Mouse (Mus musculus) monocyte, adult 2 months (primary cell): ENCODE data around the gene Zfp367.
A peak's percentile ranks its signal among the peaks of the same experiment; 100 is the strongest.

ENCODE experiments used
- DNase-seq, 2 experiments: peaks; one replicate each; pipeline ENCODE4 v3.0.0; 2022; ENCODE audit warnings: low spot score in 2 of 2, low read depth in 1 of 2

Zfp367 gene

DNA sequence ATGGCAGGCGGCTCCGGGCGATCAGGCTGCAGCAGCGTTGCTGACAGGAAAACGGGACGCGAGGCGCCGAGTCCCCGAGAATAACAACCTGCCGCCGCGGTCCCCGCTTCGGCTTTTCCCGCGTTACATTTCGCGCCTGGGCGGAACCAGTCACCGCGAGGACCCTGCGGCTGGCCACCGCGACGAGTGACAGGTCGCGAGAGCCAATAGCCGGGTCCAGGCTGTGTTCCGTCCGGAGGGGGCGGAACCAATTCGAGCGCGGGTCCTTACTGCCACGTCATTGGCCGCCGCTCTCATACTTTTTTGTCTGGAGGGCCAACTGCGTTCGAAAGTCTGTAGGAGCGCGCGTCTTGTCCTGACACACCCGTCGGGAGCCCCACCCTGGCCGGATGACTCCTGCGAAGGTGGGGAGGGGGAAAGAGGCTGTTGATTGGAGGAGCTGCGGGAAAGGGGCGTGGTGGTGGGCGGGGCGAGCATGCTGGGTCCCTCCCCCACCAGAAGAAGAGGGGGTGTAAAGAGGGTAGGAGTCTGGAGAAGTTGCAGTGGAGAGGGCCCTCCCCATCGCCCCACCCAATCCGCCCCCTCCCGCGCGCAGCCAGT, at the start of gene Zfp367:
Zfp367 (minus strand) TSS at position 120 of the 600 bp plus-strand sequence.
- DNase-seq: peak; percentile 97 to 100

DNA sequence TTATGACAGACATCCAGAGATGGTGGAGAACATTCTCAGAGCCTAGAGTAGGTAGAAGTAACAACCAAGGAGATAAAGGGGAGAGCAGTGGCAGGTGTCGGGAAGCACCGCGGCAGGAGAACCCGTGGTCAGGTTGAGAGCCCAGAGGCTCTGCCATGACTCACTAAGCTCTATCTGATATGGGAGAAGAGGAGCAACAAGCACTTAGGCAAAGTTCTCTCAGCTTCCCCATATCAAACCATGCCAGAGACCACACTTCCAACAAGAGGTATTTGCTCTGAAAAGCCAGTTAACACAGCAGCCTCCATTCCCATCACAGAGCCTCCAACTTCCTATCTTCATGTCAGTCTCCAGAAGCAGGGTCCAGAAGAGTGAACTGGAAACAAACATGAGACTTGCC, 47.9 kb upstream of the Zfp367 start:
- no peak for DNase-seq

DNA sequence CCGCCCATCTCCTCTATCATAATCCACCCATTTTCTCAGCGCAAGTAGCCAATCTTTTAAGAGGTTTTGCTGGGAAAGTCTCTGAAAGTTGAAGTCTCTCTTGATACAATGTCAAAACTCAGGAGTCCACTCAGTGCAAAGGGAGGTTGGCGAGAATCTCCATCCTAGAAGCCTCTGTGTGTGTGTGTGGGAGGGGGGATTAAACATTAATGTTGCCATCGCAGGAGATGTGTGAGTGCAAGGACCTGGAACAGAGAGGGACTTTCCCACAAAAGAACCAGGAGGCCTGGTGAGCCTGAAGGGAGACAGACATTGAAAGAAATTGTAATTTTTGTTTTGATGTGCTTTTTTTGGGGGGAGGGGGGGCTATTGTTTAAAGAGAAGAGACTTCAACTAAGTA, 45.3 kb upstream of the Zfp367 start:
- no peak for DNase-seq

DNA sequence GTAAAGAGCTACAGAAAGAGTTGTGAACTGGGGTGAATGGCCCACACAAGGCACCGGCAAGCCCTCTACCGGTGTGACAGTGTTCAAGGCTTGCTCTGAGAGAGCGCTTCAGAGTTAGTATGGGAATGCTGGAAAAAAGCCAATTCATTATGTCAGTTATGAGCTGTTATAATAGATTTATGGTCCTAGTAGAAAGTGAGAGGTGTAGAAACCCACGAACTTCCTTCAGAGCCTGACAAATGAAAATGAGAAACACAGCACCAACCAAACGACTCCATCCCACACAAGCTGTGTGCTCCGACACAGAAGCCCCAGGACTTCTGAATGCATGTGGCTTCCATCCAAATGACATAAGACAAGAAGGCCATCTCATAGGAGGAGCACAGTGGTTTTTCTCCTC, 44.9 kb upstream of the Zfp367 start:
- DNase-seq: no peak

DNA sequence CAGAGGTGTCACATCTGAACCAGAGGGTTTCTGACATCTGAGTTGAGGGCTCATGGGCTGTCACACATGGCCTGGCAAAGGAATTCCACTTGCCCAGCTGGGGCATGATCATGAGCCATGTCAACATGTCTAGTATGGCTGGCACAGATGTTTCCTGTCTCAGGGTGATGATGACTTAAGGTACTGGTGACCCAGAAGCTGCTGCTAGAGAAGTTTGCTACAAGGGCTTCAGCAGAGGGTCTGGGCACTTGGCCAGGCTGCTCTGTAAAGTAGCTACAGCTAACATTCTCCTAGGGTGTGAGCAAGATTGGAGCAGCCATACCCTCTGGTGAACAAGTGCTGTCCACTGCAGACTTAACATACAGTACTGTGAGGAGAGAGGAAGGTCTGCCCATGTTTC, 34.1 kb upstream of the Zfp367 start:
- DNase-seq: no peak

DNA sequence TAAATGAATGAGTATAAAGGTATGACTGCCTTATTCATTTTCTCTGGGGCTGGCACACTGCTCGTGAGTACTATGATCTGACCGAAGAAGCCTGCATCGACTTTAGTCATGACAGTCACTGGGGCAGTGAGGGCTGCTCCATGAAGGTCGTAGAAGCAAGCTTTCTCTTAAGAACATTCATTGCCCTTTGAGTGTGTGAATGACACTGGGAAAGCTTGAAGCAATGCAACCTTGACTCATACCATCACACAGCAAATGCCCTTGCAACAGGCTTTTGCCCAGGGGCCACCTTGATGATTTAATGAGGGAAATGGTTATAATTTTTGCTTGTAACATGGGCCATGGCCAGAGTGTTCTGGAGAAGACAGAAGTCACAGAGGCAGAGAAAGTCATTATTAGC, 33.5 kb upstream of the Zfp367 start:
- DNase-seq: no peak

DNA sequence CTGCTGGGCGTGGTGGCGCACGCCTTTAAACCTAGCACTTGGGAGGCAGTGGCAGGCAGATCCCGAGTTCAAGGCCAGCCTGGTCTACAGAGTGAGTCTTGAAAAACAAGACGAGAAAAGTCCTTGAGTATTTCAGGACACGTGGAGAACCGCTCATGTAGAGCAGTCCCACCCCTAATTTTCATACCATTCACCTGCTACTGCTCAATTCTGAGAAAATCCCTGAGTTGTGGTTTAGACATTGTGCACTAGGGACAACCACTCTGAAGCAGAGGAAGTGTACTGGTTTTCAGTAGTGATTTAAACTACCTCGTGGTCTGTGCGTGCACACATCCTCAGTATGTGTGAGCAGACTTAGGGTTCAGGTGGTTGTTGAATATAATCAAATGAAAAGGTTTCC, 32.6 kb upstream of the Zfp367 start:
- DNase-seq: no peak

DNA sequence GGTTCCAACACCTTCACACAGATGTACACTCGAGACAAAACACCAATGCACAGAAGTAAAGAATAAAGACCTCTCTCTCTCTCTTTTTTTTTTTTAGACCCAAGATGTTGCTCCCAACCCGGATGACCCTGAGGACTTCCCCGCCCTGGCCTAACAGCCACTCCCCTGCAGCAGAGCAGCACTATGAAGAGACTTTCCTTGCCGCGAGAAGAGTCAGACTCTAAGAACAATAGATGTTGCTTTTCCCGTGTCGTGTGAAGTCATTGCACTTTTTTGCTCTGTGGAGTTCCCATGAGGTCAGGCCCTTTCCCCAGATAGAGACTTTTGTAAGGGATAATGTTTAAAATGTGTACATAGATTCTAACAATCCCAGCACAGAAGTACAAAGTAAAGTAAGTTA, 32.2 kb upstream of the Zfp367 start:
- DNase-seq: no peak

DNA sequence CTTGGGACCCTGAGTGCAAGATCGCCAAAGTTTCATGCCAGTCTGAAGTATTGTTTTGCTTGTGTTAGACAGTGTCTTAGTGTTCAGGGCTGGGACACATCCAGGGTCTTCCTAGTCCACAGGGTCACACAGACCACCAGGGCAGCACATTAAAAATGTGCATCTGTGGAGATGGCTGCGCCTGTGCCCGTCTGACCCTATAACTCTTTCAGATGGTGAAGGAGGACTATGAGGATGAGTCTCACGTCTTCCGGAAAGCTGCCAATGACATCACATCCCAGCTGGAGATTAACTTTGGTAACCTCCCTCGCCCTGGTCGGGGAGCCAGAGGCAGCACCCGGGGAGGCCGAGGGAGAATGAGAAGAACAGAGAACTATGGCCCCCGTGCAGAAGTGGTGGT, 31.4 kb upstream of the Zfp367 start:
- no peak for DNase-seq

DNA sequence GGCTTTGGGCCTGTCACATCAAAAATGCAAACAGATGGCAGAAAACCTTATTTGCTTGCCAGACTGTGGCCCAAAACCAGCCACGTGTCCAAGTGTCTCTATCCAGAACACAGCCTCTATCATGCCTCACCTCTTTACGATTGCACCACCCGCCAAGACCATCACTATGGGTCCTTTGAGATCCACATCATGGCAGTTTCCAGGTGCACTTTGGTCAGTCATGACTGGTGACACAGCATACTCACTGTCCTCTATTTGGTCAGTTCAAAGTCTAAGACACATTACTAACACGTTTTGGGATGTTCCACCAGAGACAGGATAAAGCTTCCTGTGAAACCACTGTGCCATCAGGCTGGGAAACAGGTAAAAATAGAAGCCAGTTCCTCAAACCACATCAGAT, 30.6 kb upstream of the Zfp367 start:
- no peak for DNase-seq

DNA sequence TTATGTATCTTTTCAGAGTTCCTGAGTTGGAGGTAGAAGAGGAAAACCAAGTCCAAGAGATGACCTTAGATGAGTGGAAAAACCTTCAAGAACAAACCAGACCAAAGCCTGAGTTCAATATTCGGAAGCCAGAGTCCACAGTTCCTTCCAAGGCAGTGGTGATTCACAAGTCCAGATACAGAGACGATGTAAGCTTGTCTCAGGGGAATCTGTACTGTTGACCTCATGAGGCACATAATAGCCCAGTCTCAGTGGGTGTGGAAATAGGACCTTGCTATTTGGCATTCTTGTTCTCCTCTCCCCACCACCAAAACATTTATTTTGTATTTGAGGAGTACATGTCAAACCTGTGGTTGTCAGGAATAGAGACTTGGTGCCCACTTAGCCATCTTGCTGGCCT, 29.1 kb upstream of the Zfp367 start:
- no peak for DNase-seq

DNA sequence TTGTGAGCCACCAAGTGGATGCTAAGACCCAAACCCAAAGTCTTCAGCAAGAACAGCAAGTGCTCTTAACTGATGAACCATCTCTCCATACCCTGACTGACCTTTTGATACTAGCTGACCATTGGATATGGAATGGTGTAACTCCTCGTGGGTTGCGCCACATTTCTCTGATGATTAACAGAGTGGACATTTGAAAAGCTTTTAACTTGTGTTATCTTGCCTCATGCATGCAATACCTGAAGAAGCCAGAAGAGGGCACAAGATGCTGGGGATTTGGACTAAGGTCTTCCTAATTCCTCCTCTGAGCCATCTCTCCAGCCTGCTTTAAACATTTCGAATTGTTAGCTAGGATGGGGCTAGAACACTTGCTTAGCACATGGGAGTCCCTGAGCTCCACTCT, 27.9 kb upstream of the Zfp367 start:
- DNase-seq: peak in 1 of 2 experiments; percentile 39

DNA sequence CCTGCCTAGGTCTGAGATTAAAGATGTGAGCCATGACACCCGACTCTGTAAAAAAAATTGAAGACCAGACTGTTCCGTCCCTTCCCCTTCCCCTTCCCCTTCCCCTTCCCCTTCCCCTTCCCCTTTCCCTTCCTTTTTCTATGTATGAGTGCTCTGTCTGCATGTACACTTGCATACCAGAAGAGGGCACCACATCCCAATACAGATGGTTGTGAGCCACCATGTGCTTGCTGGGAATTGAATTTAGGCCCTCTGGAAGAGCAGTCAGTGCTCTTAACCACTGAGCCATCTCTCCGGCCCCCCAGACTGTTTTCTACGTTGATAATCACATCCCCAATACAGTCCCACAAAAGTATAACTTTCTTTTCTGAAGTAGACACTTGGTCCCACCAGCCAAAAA, 27.3 kb upstream of the Zfp367 start:
- no peak for DNase-seq

DNA sequence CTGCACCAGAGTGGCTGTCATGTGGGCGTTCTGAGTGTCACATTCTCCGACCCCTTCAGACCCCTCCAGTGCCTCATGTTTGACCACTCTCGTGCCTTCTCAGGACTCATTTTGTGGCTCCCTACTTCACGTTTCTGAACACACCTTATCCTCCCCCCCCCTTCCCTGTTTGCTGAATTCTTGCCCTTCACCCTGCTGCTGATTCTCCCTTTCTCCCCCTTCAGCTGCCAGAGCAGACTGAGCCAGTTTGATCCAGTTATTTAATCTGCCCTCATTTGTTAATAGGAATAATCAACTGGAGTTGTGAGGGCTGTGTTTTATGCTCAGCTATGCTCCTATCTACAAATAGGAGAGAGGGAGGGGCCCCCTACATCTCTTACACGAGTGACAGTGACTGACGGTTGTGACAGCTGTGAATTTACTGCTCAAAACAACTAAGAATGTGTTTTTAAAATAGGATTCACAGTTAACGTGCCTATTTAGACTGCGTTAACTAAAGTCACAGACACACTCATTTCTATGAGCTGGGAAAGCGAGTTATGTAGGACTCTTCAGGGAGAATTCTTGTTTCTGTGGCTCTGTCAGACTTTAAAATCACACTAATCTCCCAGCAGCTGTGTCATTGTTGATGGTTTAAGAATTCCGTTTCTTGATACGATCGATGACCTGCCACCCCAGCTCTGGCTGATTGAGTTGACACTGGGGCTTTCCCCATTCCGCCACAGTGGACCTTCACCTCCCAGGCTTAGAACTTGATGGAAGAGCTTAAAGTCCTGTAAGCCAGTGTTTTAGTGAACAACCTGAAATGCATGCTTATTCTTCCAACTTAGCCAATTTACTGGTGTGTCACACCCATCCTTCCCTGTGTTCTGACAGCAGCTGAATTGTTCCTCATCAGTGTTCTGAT, 26.0 kb upstream of the Zfp367 start:
- no peak for DNase-seq

DNA sequence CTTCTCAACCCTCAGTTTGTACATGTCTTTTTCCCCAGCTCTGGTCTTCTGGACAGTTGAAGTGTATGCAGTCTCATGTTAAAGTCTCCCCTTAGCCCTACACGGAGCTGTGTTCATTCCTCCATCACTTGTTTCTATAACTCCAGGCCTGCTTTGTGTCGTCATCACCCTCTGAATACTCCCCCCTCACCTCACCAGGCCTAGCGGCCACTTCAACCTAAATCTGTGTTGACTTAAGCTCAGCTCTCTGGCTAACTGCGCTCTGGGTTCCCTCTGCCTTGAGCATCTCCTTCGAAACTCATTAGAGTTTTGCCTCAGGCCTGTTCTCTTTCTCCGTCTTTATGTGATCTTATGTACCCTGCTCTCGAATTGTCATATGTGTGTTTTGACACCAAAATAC, 25.0 kb upstream of the Zfp367 start:
- DNase-seq: no peak

DNA sequence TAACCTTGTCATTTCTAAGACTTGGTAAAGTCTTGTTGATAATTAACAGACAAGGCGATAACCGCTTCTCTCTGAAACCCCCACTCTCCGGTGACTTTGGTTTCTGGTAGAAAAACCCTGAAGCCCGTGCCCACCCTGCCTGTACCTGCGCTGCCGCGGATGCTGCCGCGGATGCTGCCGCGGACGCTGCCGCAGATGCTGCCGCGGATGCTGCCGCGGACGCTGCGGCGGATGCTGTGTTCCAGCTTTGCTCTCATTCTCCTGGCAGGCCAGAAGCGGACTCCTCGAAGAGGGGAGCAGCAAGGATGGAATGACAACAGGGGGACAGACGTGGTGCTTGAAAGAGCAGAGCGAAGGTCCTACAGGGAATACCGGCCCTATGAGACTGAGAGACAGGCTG, 16.7 kb upstream of the Zfp367 start:
- DNase-seq: no peak

DNA sequence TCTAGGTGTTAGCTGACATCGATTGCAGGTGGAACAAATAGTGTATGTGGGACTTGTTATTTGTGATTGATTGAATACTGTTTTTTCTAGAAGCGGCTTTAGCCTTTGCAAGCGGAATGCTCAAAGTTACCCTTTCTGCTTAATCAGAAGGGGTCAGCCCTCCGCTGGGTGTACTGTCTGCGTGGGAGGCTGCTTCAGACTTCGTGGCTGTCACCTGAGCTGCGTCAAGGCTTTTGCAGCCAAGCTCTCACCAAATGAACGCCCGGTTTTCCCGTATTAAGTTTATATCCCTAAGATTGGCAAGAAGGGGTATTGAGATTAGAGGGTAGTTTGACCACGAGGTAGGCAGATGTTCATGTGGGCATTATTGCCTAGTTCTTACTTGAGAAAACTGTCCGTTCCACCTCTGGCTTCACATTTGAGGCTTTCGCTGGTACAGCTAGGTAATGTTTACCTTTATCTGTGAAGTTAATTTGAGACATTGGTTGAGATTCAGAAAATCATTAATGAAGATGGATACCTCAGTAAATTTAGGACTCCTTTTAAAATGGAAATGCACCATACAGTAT, 10.2 kb upstream of the Zfp367 start:
- DNase-seq: no peak

DNA sequence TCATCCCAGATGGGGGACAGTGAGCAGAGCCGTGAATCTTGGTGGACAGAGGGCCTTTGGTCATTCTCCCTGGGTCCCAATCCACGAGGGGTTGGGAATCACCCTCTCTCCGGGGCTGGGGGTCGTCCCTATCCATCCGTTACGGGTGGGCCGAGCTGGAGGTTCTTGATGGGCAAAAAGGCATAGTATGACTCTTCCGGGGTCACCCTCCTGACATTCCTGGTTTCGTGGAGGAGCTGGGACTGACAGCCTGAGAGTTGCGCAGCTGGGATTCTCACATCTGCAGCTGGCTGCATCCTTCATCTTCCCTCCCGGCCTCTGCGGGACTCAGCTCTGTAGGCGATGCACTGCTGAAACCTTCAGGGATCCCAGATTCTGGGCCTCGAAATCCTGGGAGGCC, 9.6 kb upstream of the Zfp367 start:
- no peak for DNase-seq

DNA sequence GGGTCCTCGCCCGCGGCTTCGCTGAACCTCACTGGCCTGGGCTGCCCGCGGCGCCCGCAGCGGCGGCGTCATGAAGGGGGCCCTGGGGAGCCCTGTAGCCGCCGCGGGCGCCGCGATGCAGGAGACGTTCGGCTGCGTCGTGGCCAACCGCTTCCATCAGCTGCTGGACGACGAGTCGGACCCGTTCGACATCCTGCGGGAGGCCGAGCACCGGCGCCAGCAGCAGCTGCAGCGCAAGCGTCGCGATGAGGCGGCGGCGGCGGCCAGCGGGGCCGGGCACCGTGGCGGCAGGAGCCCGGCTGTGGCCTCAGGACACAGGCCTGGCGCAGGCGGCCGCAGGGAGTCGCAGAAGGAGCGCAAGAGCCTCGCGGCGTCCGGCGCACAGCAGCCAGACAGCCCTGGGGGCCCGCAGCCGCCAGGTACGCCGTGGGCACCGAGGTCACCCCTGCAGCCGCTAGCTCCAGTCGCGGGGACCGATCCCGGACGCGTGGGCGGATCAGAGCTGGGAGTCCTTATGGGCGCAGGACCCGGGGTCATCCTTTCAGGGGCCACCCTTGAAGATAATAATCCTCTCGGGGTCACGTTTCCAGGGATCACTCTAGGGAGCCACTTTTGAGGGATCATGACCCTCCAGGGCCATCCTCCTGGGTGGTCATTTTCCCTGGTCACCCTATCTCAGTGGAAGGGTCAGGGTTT, 9.1 kb upstream of the Zfp367 start:
- no peak for DNase-seq

DNA sequence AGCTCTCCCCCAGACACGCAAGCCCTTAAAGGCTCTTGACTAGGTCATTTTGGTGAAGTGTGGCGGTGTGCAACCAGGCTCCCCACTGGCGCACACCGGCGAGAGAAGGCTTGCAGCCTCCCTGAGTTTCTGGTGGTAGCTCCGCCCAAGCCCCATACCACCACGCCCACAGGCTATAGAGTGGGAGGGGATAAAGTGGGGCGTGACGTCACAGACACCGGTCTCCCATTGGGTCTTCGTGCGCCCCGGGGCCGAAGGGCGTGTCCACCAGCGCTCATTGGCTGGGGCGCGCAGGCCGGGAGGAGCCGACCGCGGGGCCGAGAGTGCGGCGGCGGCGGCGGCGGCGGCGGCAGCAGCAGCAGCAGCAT, 8.5 kb upstream of the Zfp367 start, which contains the start of gene Habp4:
Habp4 (plus strand) TSS at position 277 of the 368 bp plus-strand sequence.
- DNase-seq: peak; percentile 95 to 99

DNA sequence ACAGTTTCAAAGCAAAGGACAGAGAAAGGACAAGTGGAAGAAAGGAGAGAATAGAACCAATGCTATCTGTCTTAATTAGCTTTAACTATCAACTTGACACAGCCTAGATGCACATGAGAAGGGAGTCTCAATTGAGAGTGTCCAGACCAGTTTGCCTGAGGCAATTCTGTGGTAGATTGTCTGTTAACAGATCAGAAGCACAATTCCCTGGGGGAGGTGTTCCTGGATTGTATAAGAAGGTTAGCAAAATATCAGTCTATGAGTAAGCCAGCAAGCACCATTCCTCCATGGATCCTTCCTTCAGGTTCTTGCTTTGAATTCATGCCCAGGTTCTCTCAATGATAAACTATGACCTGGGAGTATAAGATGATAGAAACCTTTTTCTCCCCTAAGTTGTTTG, 4.0 kb upstream of the Zfp367 start:
- DNase-seq: no peak

DNA sequence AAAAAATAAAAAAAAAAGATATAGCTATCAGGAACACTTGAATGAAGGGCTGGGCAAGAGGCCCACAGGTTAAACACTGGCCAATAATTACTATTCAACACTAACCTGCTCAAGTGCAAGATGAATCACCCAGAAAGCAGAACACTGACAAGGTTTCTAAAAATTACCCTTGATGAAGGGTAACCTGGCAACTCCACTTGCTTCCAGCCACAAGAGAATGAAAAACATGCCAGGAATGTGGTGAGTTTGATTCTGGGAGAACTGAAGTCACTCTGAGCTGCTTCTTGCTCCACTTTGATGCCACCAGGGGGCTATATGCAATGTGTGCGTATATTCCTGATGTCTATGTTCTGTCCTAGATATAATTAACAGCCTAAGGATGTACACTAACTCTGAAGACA, 2.2 kb upstream of the Zfp367 start:
- no peak for DNase-seq
